Mouse (Mus musculus) spleen, adult 10 weeks (tissue): ENCODE results near the gene Rasgrp4. TPM values are rescaled to one million over a fixed set of nuclear protein-coding genes. Genes with fewer than 3 reads are reported as not detected.

Source experiments
- polyA plus RNA-seq: library from polyadenylated mRNA; stranded (reverse); fragments of 350-450 nt; fragmentation: Illumina TruSeq; extraction: RNeasy Lipid Tissue Mini Kit (QIAGEN cat#74804); gene quantifications from one replicate; pipeline ENCODE4 v1.2.3, GENCODE M21; 2015; ENCODE audit warnings: low replicate concordance; ENCODE audit not compliant: insufficient read depth

Gene Rasgrp4
- 10.7 TPM for polyA plus RNA-seq

GRCm38 (mm10) chr7:29134693-29135386 lies at the start of gene Rasgrp4:
Gene Rasgrp4, plus strand, starts transcription at chr7:29134851.

GRCm38 (mm10) chr7:29124970-29125369 lies 9.7 kb upstream of the Rasgrp4 start, which contains the start of gene Ryr1:
Gene Ryr1, minus strand, starts transcription at chr7:29125179.

GRCm38 (mm10) chr7:29155838-29156782 lies 21.5 kb downstream of the Rasgrp4 start, which contains the start of gene Fam98c:
Gene Fam98c, minus strand, starts transcription at chr7:29156234.

GRCm38 (mm10) chr7:29170066-29170754 lies 35.6 kb downstream of the Rasgrp4 start, which contains the start of the genes Ggn and Spred3:
Gene Ggn, plus strand, starts transcription at chr7:29170210.
Gene Spred3, minus strand, starts transcription at chr7:29170411.

GRCm38 (mm10) chr7:29180077-29180853 lies 45.6 kb downstream of the Rasgrp4 start, which contains the start of gene Psmd8:
Gene Psmd8, minus strand, starts transcription at chr7:29180701.

Other genes with a start within 250 kb of the Rasgrp4 start
- 115 TPM for gene Actn4, start 172.5 kb upstream of the Rasgrp4 start, polyA plus RNA-seq
- gene Eif3k, start 153.0 kb upstream of the Rasgrp4 start, polyA plus RNA-seq = 219 TPM
- gene Map4k1, start 152.8 kb upstream of the Rasgrp4 start, polyA plus RNA-seq = 73.6 TPM
- 0.65 TPM for gene Ryr1, start 9.7 kb upstream of the Rasgrp4 start, polyA plus RNA-seq
- 17.0 TPM for gene Fam98c, start 21.4 kb downstream of the Rasgrp4 start, polyA plus RNA-seq
- not detected for gene Ggn, start 35.4 kb downstream of the Rasgrp4 start, polyA plus RNA-seq
- gene Spred3, start 35.6 kb downstream of the Rasgrp4 start, polyA plus RNA-seq = 4.7 TPM
- 176 TPM for gene Psmd8, start 45.9 kb downstream of the Rasgrp4 start, polyA plus RNA-seq
- 2.8 TPM for gene Catsperg1, start 79.2 kb downstream of the Rasgrp4 start, polyA plus RNA-seq
- 19.7 TPM for gene Kcnk6, start 97.7 kb downstream of the Rasgrp4 start, polyA plus RNA-seq
- gene Yif1b, start 103.5 kb downstream of the Rasgrp4 start, polyA plus RNA-seq = 9.7 TPM
- 1.9 TPM for gene 2200002D01Rik, start 113.6 kb downstream of the Rasgrp4 start, polyA plus RNA-seq
- gene Spint2, start 147.1 kb downstream of the Rasgrp4 start, polyA plus RNA-seq = 39.3 TPM
- 3.5 TPM for gene Ppp1r14a, start 154.5 kb downstream of the Rasgrp4 start, polyA plus RNA-seq
- not detected for gene Dpf1, start 169.1 kb downstream of the Rasgrp4 start, polyA plus RNA-seq